8 mouse cellular contexts compared by ENCODE assay signal in the genomic region with DNA sequence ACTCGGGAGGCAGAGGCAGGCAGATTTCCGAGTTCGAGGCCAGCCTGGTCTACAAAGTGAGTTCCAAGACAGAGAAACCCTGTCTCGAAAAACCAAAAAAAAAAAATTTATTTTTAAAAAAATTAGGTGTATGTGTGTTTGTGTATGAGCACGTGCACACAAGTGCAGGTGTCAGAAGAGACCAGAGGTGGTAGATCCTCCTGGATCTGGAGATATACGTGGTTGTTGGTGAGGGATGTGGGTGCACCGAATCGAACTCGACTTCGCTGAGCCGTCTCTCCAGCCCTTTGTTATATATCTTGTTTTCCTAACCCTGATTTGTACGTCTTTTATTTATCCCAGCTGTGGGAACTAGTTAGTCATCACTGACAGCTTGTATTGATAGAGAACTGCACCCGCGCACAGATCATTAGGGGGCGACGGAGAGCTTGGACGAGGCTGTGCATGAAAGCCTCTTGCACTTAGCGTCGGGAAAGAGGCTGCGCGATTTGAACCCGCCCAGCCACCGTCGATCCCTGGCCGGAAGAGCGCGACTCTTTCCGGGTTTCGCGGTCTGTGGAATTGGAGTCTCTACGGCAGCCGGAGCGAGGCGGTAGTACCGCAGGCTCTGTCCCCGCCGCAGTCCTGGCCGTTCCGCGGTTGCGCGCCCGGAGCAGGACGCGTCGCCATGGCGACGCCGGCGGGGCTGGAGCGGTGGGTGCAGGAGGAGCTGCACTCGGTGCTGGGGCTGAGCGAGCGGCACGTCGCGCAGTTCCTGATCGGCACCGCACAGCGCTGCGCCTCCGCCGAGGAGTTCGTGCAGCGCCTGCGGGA. TPM values are rescaled to one million over a fixed set of nuclear protein-coding genes. Genes with fewer than 3 reads are reported as not detected.
DNase-seq lines count a peak whose midpoint lies in the region; ATAC-seq lines count a peak whose summit lies in the region.

Gene Dhx16, plus strand, starts transcription at position 575 of the 813 bp plus-strand sequence.

- H3K36me3 ChIP-seq in embryonic facial prominence, embryonic 13.5 days: peaks cover 52% of the 10 kb centered on the region
- H3K36me3 ChIP-seq in limb, embryonic 13.5 days: peaks cover 50% of the 10 kb centered on the region
- peaks cover 21% of the 10 kb centered on the region for H3K36me3 ChIP-seq in midbrain, embryonic 16.5 days (ENCODE audit: control insufficient read depth, insufficient read depth, low read length)

- ATAC-seq in embryonic facial prominence, embryonic 13.5 days (ENCODE audit: insufficient number of reproducible peaks, insufficient read depth, low FRiP score, low TSS enrichment, low read depth): peak; percentile 86
- peak; percentile 93 for ATAC-seq in limb, embryonic 13.5 days (ENCODE audit: low FRiP score, low read depth)
- ATAC-seq in midbrain, embryonic 16.5 days: peak; percentile 93

- H3K4me3 ChIP-seq in embryonic facial prominence, embryonic 13.5 days: peak within 1 kb of the TSS; percentile 96
- peak within 1 kb of the TSS; percentile 94 for H3K4me3 ChIP-seq in limb, embryonic 13.5 days
- peak within 1 kb of the TSS; percentile 83 for H3K4me3 ChIP-seq in midbrain, embryonic 16.5 days (ENCODE audit: low read depth, low read length)

- no peaks in the 10 kb centered on the region for H3K9me3 ChIP-seq in embryonic facial prominence, embryonic 13.5 days
- H3K9me3 ChIP-seq in limb, embryonic 13.5 days: no peaks in the 10 kb centered on the region
- H3K9me3 ChIP-seq in midbrain, embryonic 16.5 days (replicated peaks; ENCODE audit: control insufficient read depth, low read length, poor library complexity, severe bottlenecking): no peaks in the 10 kb centered on the region

- H3K27me3 ChIP-seq in embryonic facial prominence, embryonic 13.5 days: no peaks in the 10 kb centered on the region
- H3K27me3 ChIP-seq in limb, embryonic 13.5 days: no peaks in the 10 kb centered on the region
- no peaks in the 10 kb centered on the region for H3K27me3 ChIP-seq in midbrain, embryonic 16.5 days (ENCODE audit: control insufficient read depth, insufficient read depth, low read depth, low read length)

- H3K4me2 ChIP-seq in embryonic facial prominence, embryonic 13.5 days: peak within 1 kb of the TSS; percentile 81
- peak within 1 kb of the TSS; percentile 83 for H3K4me2 ChIP-seq in limb, embryonic 13.5 days (replicated peaks)
- peak within 1 kb of the TSS; percentile 85 for H3K4me2 ChIP-seq in midbrain, embryonic 16.5 days (ENCODE audit: low read length)

- H3K9ac ChIP-seq in embryonic facial prominence, embryonic 13.5 days: peak within 1 kb of the TSS; percentile 85
- H3K9ac ChIP-seq in limb, embryonic 13.5 days: peak within 1 kb of the TSS; percentile 93
- peak within 1 kb of the TSS; percentile 82 for H3K9ac ChIP-seq in midbrain, embryonic 16.5 days (ENCODE audit: low read depth, low read length)

- DNase-seq in 3134 (ENCODE audit: extremely low read depth, insufficient read length, low spot score): peak; percentile 97
- peak; percentile 96 to 98 for DNase-seq in adrenal gland, postnatal 36 days
- peak; percentile 96 to 98 for DNase-seq in heart, adult 18-20 months
- peak; percentile 94 to 96 for DNase-seq in kidney, adult 8-10 months
- peak; percentile 89 to 98 for DNase-seq in spleen, postnatal 10 days (ENCODE audit: low spot score in 2 of 2)

- peaks cover 14% of the 10 kb centered on the region for H3K4me1 ChIP-seq in embryonic facial prominence, embryonic 13.5 days
- peaks cover 12% of the 10 kb centered on the region for H3K4me1 ChIP-seq in limb, embryonic 13.5 days
- peaks cover 9% of the 10 kb centered on the region for H3K4me1 ChIP-seq in midbrain, embryonic 16.5 days (ENCODE audit: control insufficient read depth, insufficient read depth, low read length)

- H3K27ac ChIP-seq in embryonic facial prominence, embryonic 13.5 days: peak within 1 kb of the TSS; percentile 66
- peak within 1 kb of the TSS; percentile 33; the same call in 1 of the 2 replicates for H3K27ac ChIP-seq in limb, embryonic 13.5 days
- peak within 1 kb of the TSS; percentile 78 for H3K27ac ChIP-seq in midbrain, embryonic 16.5 days (ENCODE audit: low read length)

- 6% methylated on average over 66 of the region's 66 CpGs for whole genome bisulfite sequencing in embryonic facial prominence, embryonic 13.5 days
- WGBS in limb, embryonic 13.5 days: 5% methylated on average over 66 of the region's 66 CpGs
- WGBS in midbrain, embryonic 16.5 days: 6% methylated on average over 66 of the region's 66 CpGs

RNA-seq across cellular contexts. Expression of gene Dhx16, which starts in this region (rescaled TPM):
- 10 to 100 TPM; 37.5 to 40.8 TPM for total RNA-seq in adrenal gland, postnatal 36 days (2021)
- polyA plus RNA-seq in embryonic facial prominence, embryonic 13.5 days (2015; fragmentation: Nextera tagmentation; extraction: Ambion mirVana): 40.9 and 53.5 TPM in 2 replicates
- total RNA-seq in heart, adult 18-20 months (2021): 10 to 100 TPM; 18.3 to 20.4 TPM
- polyA plus RNA-seq in limb, embryonic 13.5 days (2015; fragmentation: Nextera tagmentation; extraction: Ambion mirVana): 41.8 and 42.5 TPM in 2 replicates
- 28.4 and 30.5 TPM in 2 replicates for polyA plus RNA-seq in midbrain, embryonic 16.5 days (2015; fragmentation: Nextera tagmentation; extraction: Ambion mirVana)

Comparison
In these comparisons a context has a peak if more than half of its experiments do, and no peak if none do; other contexts are left out.
1. Peak in every context shown above with its lines: DNase-seq, ATAC-seq, H3K4me3 ChIP-seq and H3K27ac ChIP-seq.